In genomic region chr6:72430989-72431921, GRCm38 (mm10) we compare ENCODE assay signal across 11 mouse cellular contexts. TPM values are rescaled to one million over a fixed set of nuclear protein-coding genes. Genes with fewer than 3 reads are reported as not detected.
DNase-seq lines count a peak whose midpoint lies in the region; ATAC-seq and TF ChIP-seq lines count a peak whose summit lies in the region.
"Had no signal": no experiment of that assay in that cellular context is flagged by ENCODE, and none has a peak within 500 bp of the region (broad histone marks: within the 10 kb centered on the region; RNA-seq: fewer than 3 reads in every experiment).

No protein-coding gene starts in this region.

- in situ Hi-C loops in ES-E14 (cut with MboI; ENCODE audit: low sequenced_read_pairs in 2 of 2, unreplicated experiment in 2 of 2) = no loop called here

- H3K4me3 ChIP-seq in intestine, embryonic 14.5 days (ENCODE audit: low read depth, low read length) = no peak overlapping the region
- H3K4me3 ChIP-seq in intestine, postnatal 0 days (ENCODE audit: low read depth, low read length) = no peak overlapping the region
- H3K4me3 ChIP-seq in ES-E14 (ENCODE audit: insufficient read depth in 1 of 2, low read depth in 1 of 2, low read length in 2 of 2, poor library complexity in 1 of 2, severe bottlenecking in 1 of 2) (no peak overlapping the region), macrophage (ENCODE audit: inconsistent target) (no peak overlapping the region)
- no peak overlapping the region for H3K4me3 ChIP-seq in embryonic fibroblast, embryonic 13.5 days (ENCODE audit: insufficient read depth, low read length)
- H3K4me3 ChIP-seq: erythroblast, embryonic 14.5 days had no signal

- H3K27ac ChIP-seq in intestine, embryonic 14.5 days (ENCODE audit: low read depth) = no peak overlapping the region
- H3K27ac ChIP-seq in intestine, postnatal 0 days (ENCODE audit: low read depth, low read length) = no peak overlapping the region
- H3K27ac ChIP-seq in ES-E14 (ENCODE audit: insufficient read depth, low read depth, low read length, poor library complexity, severe bottlenecking) (no peak overlapping the region), macrophage (peak overlapping the region; percentile 19)
- H3K27ac ChIP-seq in embryonic fibroblast, embryonic 13.5 days (ENCODE audit: insufficient read depth, low read length) = peak overlapping the region; percentile 64

- no peak for TF ChIP-seq CTCF in intestine, postnatal 0 days (IDR thresholded peaks at IDR 0.05; ENCODE audit: low read depth)
- TF ChIP-seq CTCF in embryonic fibroblast, embryonic 13.5 days (IDR thresholded peaks at IDR 0.05; ENCODE audit: borderline replicate concordance, insufficient read depth, low read length) = no peak

- no peak overlapping the region for H3K4me2 ChIP-seq in intestine, embryonic 14.5 days (ENCODE audit: low read length)
- no peak overlapping the region for H3K4me2 ChIP-seq in intestine, postnatal 0 days (replicated peaks; ENCODE audit: low read depth)

- H3K4me1 ChIP-seq in intestine, embryonic 14.5 days (replicated peaks; ENCODE audit: control insufficient read depth, insufficient read depth, low read length) = no peaks in the 10 kb centered on the region
- no peaks in the 10 kb centered on the region for H3K4me1 ChIP-seq in intestine, postnatal 0 days (replicated peaks; ENCODE audit: control insufficient read depth, insufficient read depth, low read length)
- H3K4me1 ChIP-seq in ES-E14 (ENCODE audit: control insufficient read depth in 2 of 2, insufficient read depth in 2 of 2, low read length in 2 of 2, poor library complexity in 1 of 2) = no peaks in the 10 kb centered on the region
- H3K4me1 ChIP-seq in embryonic fibroblast, embryonic 13.5 days (ENCODE audit: control insufficient read depth, insufficient read depth, low read length) = peaks cover 2% of the 10 kb centered on the region

- peak; percentile 51 for TF ChIP-seq POLR2A in embryonic fibroblast, embryonic 13.5 days (IDR thresholded peaks at IDR 0.05; ENCODE audit: low read depth, low read length)

- WGBS in intestine, embryonic 14.5 days = 43% methylated on average over 5 of the region's 5 CpGs
- WGBS in intestine, postnatal 0 days = 47% methylated on average over 5 of the region's 5 CpGs
- WGBS in macrophage (ENCODE audit: missing documents) = 53% methylated on average over 5 of the region's 5 CpGs

- peak; percentile 36 for ATAC-seq in intestine, embryonic 14.5 days (replicated peaks; ENCODE audit: low FRiP score, low TSS enrichment, low read depth)
- ATAC-seq in intestine, postnatal 0 days = no peak
- ATAC-seq in activated CD4-positive, CD25-positive, alpha-beta regulatory T cell, adult 4 months = no peak

- H3K79me2 ChIP-seq in macrophage (ENCODE audit: inconsistent target) = peaks cover 14% of the 10 kb centered on the region

- H3K27me3 ChIP-seq in intestine, embryonic 14.5 days (replicated peaks; ENCODE audit: control insufficient read depth, insufficient read depth, low read length) = no peaks in the 10 kb centered on the region
- no peaks in the 10 kb centered on the region for H3K27me3 ChIP-seq in intestine, postnatal 0 days (replicated peaks; ENCODE audit: control insufficient read depth, insufficient read depth, low read length)

- H3K9ac ChIP-seq in intestine, embryonic 14.5 days (ENCODE audit: low read length) = no peak overlapping the region
- no peak overlapping the region for H3K9ac ChIP-seq in intestine, postnatal 0 days (ENCODE audit: low read depth, low read length)
- no peak overlapping the region for H3K9ac ChIP-seq in ES-E14 (ENCODE audit: insufficient read depth, low read depth, low read length, poor library complexity, severe bottlenecking)

- no peak for DNase-seq in intestine, embryonic 14.5 days (ENCODE audit: low spot score)
- no peak for DNase-seq in ES-E14 (ENCODE audit: low read depth, low spot score)
- no peak for DNase-seq in testis, postnatal 10 days (ENCODE audit: low spot score)
- no peak for DNase-seq in right cerebral cortex, postnatal 4 days
- DNase-seq: kidney, adult 2 months; thymus, adult 18-20 months had no signal

- no peaks in the 10 kb centered on the region for H3K9me3 ChIP-seq in intestine, embryonic 14.5 days (ENCODE audit: control insufficient read depth, low read length)
- no peaks in the 10 kb centered on the region for H3K9me3 ChIP-seq in intestine, postnatal 0 days (ENCODE audit: control insufficient read depth)
- no peaks in the 10 kb centered on the region for H3K9me3 ChIP-seq in ES-E14 (ENCODE audit: control insufficient read depth, insufficient read depth, low read depth, low read length)

- H3K36me3 ChIP-seq in intestine, embryonic 14.5 days (ENCODE audit: control insufficient read depth, insufficient read depth, low read length) = peaks cover 92% of the 10 kb centered on the region
- H3K36me3 ChIP-seq in intestine, postnatal 0 days (ENCODE audit: control insufficient read depth, insufficient read depth) = peaks cover 62% of the 10 kb centered on the region
- H3K36me3 ChIP-seq in ES-E14 (ENCODE audit: control insufficient read depth, insufficient read depth, low read length, poor library complexity, severe bottlenecking) = peaks cover 7% of the 10 kb centered on the region
- peaks cover 49% of the 10 kb centered on the region; the same call in 1 of the 2 replicates for H3K36me3 ChIP-seq in macrophage (ENCODE audit: inconsistent target)

TF ChIP-seq in ES-E14, 5 proteins besides CTCF, POLR2A, EP300 and RAD21:
- peak; percentile 55 for TF ChIP-seq CHD2 (IDR thresholded peaks at IDR 0.05; ENCODE audit: low read depth, low read length)
- no peak for TF ChIP-seq MAFK (IDR thresholded peaks at IDR 0.05; ENCODE audit: insufficient read depth, low read depth, low read length)

RNA-seq across cellular contexts. Expression of gene Mat2a, which starts 8.1 kb away (rescaled TPM):
- polyA plus RNA-seq in intestine, embryonic 14.5 days (2014; fragmentation: Nextera tagmentation; extraction: Ambion mirVana) = 378 and 409 TPM in 2 replicates
- polyA plus RNA-seq in intestine, postnatal 0 days (2015; fragmentation: Nextera tagmentation; extraction: Ambion mirVana) = 120 and 128 TPM in 2 replicates
- total RNA-seq in ES-E14 (2012; rRNA removed) = 407 and 469 TPM in 2 replicates
- 215 and 258 TPM in 2 replicates for polyA plus RNA-seq in embryonic fibroblast, embryonic 13.5 days (2011; ENCODE audit: insufficient read length, low read depth, missing spikeins)
- total RNA-seq in macrophage (2018; cell fraction: chromatin; rRNA removed) = 100 to 1,000 TPM in 23 of 26 experiments, 10 to 100 TPM in 3; 80.9 to 247 (median 175) TPM
- total RNA-seq in macrophage (2018; cell fraction: cytosol; rRNA removed) = 100 to 1,000 TPM in 15 of 26 experiments, 10 to 100 TPM in 11; 76.7 to 136 (median 102) TPM
- total RNA-seq in macrophage (2018; cell fraction: nucleus; rRNA removed) = 100 to 1,000 TPM; 126 to 581 (median 189) TPM
- polyA plus RNA-seq in macrophage (2018) = 97.5 to 182 TPM (median 98.5 TPM) in 3 replicates
- polyA plus RNA-seq in activated CD4-positive, CD25-positive, alpha-beta regulatory T cell, adult 4 months (2017; shearing (Covaris generic)) = 100 to 1,000 TPM; 194 to 225 TPM

RNA-seq across cellular contexts. Expression of gene Ggcx, which starts 17.1 kb away (rescaled TPM):
- 12.8 and 17.7 TPM in 2 replicates for polyA plus RNA-seq in intestine, embryonic 14.5 days (2014; fragmentation: Nextera tagmentation; extraction: Ambion mirVana)
- polyA plus RNA-seq in intestine, postnatal 0 days (2015; fragmentation: Nextera tagmentation; extraction: Ambion mirVana) = 6.2 and 6.8 TPM in 2 replicates
- total RNA-seq in ES-E14 (2012; rRNA removed) = 22.6 and 25.2 TPM in 2 replicates
- 60.6 and 67.0 TPM in 2 replicates for polyA plus RNA-seq in embryonic fibroblast, embryonic 13.5 days (2011; ENCODE audit: insufficient read length, low read depth, missing spikeins)
- 10 to 100 TPM in 21 of 26 experiments, 1 to 10 TPM in 5; 5.1 to 62.6 (median 26.9) TPM for total RNA-seq in macrophage (2018; cell fraction: chromatin; rRNA removed)
- 10 to 100 TPM in 4 of 26 experiments, 1 to 10 TPM in 22; 4.2 to 12.9 (median 7.6) TPM for total RNA-seq in macrophage (2018; cell fraction: cytosol; rRNA removed)
- 10 to 100 TPM in 21 of 26 experiments, 1 to 10 TPM in 5; 7.0 to 39.7 (median 20.7) TPM for total RNA-seq in macrophage (2018; cell fraction: nucleus; rRNA removed)
- polyA plus RNA-seq in macrophage (2018) = 7.0 to 9.8 TPM (median 7.8 TPM) in 3 replicates
- 1 to 10 TPM; 8.0 to 8.1 TPM for polyA plus RNA-seq in activated CD4-positive, CD25-positive, alpha-beta regulatory T cell, adult 4 months (2017; shearing (Covaris generic))

RNA-seq across cellular contexts. Expression of gene Vamp8, which starts 40.8 kb away (rescaled TPM):
- 177 and 183 TPM in 2 replicates for polyA plus RNA-seq in intestine, embryonic 14.5 days (2014; fragmentation: Nextera tagmentation; extraction: Ambion mirVana)
- 450 and 453 TPM in 2 replicates for polyA plus RNA-seq in intestine, postnatal 0 days (2015; fragmentation: Nextera tagmentation; extraction: Ambion mirVana)
- 25.6 and 44.0 TPM in 2 replicates for total RNA-seq in ES-E14 (2012; rRNA removed)
- polyA plus RNA-seq in embryonic fibroblast, embryonic 13.5 days (2011; ENCODE audit: insufficient read length, low read depth, missing spikeins) = 89.7 and 108 TPM in 2 replicates
- total RNA-seq in macrophage (2018; cell fraction: chromatin; rRNA removed) = 100 to 1,000 TPM in 10 of 26 experiments, 10 to 100 TPM in 16; 16.9 to 163 (median 75.1) TPM
- total RNA-seq in macrophage (2018; cell fraction: cytosol; rRNA removed) = 100 to 1,000 TPM; 200 to 428 (median 318) TPM
- total RNA-seq in macrophage (2018; cell fraction: nucleus; rRNA removed) = 100 to 1,000 TPM in 14 of 26 experiments, 10 to 100 TPM in 12; 43.4 to 251 (median 145) TPM
- polyA plus RNA-seq in macrophage (2018) = 344 to 401 TPM (median 347 TPM) in 3 replicates
- 100 to 1,000 TPM; 382 to 404 TPM for polyA plus RNA-seq in activated CD4-positive, CD25-positive, alpha-beta regulatory T cell, adult 4 months (2017; shearing (Covaris generic))

RNA-seq across cellular contexts. Expression of gene Vamp5, which starts 51.0 kb away (rescaled TPM):
- 19.6 and 21.4 TPM in 2 replicates for polyA plus RNA-seq in intestine, embryonic 14.5 days (2014; fragmentation: Nextera tagmentation; extraction: Ambion mirVana)
- polyA plus RNA-seq in intestine, postnatal 0 days (2015; fragmentation: Nextera tagmentation; extraction: Ambion mirVana) = 14.9 and 16.6 TPM in 2 replicates
- total RNA-seq in ES-E14 (2012; rRNA removed) = 1.0 and 1.2 TPM in 2 replicates
- 20.1 and 23.5 TPM in 2 replicates for polyA plus RNA-seq in embryonic fibroblast, embryonic 13.5 days (2011; ENCODE audit: insufficient read length, low read depth, missing spikeins)
- 10 to 100 TPM in 3 of 26 experiments, 1 to 10 TPM in 18, under 1 TPM in 5; 0.29 to 16.4 (median 4.4) TPM for total RNA-seq in macrophage (2018; cell fraction: chromatin; rRNA removed)
- 10 to 100 TPM in 16 of 26 experiments, 1 to 10 TPM in 10; 6.1 to 16.4 (median 11.1) TPM for total RNA-seq in macrophage (2018; cell fraction: cytosol; rRNA removed)
- 10 to 100 TPM in 2 of 26 experiments, 1 to 10 TPM in 23, under 1 TPM in 1; 0.91 to 10.4 (median 5.2) TPM for total RNA-seq in macrophage (2018; cell fraction: nucleus; rRNA removed)
- polyA plus RNA-seq in macrophage (2018) = 4.9 to 8.1 TPM (median 6.9 TPM) in 3 replicates
- 10 to 100 TPM; 62.3 to 81.8 TPM for polyA plus RNA-seq in activated CD4-positive, CD25-positive, alpha-beta regulatory T cell, adult 4 months (2017; shearing (Covaris generic))

Comparison
In these comparisons a context has a peak if more than half of its experiments do, and no peak if none do; other contexts are left out.
1. H3K27ac ChIP-seq: peak in embryonic fibroblast, embryonic 13.5 days (single experiment) and macrophage (single experiment); none in intestine, embryonic 14.5 days (single experiment), intestine, postnatal 0 days (single experiment) and ES-E14 (single experiment).